Mouse (Mus musculus) common myeloid progenitor, adult 5-6 weeks (primary cell): ENCODE results near the gene Bcar3. TPM values are rescaled to one million over a fixed set of nuclear protein-coding genes. Genes with fewer than 3 reads are reported as not detected.

Experiments used
- ATAC-seq: replicated peaks from 2 replicates; pipeline ENCODE4 v1.8.0; 2016; ENCODE audit warnings: low read depth, mild to moderate bottlenecking, moderate TSS enrichment, inconsistent platforms; ENCODE audit not compliant: poor library complexity, severe bottlenecking
- total RNA-seq: library from RNA; stranded (forward); fragments of 200-1000, 187-1606 nt; gene quantifications from 2 replicates; pipeline ENCODE4 v1.2.3, GENCODE M21; 2017

Bcar3 gene
- total RNA-seq, 1 experiment from 2014 or later, result 1.0 TPM

DNA sequence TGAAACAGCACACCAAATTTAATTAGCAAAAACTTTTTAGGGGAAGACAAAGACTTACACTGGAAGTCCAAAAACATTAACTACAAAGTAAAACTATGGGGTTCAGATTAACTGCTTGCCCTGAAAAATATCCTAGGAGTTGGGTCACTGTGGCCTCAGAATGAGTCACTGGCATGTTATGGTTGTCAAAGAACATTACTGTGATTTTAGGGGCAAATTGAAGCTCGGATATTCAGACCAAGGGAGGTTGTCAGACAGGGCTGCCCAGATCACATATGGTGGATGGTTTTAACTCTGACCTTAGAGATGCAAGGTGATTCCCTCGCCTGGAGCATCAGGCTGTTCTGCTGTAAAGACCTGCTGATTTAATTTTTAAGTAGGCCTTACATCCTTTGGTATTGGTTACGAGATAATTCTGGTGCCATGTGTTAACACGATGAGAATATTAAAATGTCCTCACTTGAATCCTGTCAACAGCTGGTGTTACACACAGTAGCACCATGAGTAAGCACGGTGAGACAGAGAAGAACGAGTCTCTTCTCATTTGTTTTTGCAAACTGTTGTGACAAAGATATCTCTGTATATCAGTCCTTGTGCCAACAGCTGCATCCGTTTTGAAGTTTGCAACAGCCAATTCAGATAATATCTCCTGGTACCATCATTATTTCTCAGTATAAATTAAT lies 144.3 kb downstream of the Bcar3 start:
- ATAC-seq, result no peak

DNA sequence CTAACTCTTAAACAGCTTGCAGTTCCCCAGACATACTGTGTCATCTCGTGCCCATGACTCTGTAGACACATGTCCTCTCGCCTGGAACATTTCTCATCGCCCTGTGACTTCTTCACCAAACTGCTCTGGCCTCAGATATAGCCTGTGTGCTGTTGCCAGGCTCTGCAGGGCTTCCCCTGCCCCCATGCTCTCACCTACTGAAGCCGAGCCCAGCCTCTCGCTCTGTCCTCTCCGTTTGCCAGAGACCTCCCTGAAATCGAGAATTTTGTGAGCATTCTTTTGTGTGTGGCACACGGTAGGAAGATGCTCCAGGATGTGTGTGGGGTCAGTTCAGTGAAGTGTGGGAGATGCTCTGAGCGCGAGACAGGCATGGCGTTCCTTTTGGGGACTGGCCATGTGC lies 151.8 kb downstream of the Bcar3 start:
- no peak for ATAC-seq

DNA sequence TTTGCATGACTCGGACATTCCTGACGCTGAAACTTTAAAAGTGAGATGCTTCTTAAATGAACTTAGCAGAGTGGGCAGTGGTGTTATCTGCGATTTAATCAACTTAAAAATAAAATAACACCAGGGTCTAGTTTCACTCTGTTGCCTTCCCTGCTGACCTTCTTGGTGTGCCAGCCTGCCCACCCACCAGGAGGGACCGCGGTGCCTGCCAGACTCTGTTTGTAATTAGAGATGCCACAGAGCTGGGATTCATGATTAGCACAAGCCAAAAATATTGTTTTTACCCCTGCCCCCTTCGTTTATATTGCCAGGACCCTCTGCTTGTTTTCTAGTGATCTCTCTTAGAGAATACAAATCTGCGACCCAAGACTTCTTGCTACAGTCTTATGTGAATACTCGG lies 152.7 kb downstream of the Bcar3 start:
- no peak for ATAC-seq

DNA sequence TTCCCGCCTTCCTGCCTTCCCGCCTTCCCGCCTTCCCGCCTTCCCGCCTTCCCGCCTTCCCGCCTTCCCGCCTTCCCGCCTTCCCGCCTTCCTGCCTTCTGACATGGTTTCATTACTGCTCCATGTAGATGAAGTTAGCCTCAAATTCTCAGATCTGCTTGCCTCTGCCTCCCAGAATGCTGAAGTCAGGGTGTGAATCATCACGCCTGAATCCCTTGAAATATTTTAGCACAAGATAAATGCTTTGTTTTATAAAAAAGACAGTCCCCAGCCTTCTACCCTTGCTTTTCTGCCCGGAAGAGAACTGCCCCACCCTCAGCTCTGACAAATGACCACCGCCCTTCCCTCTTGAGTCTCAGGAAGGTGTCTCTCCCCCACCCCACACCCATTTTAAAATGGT lies 154.3 kb downstream of the Bcar3 start:
- no peak for ATAC-seq

DNA sequence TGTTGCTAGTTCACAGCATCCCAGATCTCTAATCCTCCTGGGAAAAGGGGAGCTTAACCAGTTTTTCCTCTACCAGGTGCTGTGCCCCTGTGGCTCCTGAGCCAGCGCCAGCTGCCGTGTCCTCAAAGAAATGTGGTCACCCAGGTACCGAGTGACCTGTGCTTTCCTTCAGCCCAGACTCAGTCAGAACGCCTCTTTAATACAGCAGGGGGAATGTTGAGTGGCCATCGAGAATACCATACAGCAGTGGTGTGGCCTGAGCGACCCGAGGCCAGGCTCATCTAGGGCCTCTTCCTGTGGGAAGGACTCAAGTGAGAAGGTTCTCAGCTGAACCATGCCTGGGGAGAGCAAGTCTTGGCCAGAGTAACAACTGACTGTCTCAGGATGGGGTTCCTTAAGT lies 156.1 kb downstream of the Bcar3 start:
- no peak for ATAC-seq

DNA sequence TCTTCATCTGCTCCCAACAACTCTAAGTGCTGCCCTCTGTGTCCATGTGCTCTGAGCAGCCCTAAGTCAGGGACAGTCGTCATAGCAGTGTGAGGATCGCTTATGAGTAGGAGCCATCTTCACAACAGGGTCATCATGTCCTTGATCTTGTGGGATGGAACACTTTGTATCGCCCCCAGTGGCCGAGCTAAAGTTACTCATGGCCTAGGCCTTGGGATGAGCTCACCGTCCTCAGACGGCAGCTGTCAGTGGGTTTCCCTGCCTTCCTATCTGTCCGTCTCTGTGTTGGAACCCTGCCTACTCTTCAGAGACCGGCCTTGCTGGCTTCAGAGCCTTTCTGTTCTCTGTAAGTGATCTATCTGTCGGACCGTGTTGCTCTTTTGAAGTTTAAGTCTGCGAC lies 159.9 kb downstream of the Bcar3 start:
- ATAC-seq, result no peak

DNA sequence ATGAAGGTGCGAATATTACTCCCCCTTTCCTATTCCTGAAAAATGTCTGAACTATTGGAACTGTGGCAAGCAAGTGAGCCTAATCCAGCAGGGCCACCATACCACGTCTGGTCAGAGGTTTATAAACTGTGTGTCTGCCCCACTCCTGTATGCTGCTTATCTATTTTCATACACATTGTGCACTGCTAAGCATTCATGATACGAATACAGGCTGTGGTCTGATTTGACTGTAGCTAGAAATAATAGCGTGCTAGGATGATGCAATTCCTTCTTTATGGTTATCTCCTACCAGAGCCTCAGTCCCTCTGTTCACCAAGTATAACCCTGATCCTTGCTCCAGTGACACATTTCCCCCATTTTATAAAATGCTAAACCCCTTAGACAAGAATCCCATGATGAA lies 162.2 kb downstream of the Bcar3 start:
- ATAC-seq, result peak; percentile 81

DNA sequence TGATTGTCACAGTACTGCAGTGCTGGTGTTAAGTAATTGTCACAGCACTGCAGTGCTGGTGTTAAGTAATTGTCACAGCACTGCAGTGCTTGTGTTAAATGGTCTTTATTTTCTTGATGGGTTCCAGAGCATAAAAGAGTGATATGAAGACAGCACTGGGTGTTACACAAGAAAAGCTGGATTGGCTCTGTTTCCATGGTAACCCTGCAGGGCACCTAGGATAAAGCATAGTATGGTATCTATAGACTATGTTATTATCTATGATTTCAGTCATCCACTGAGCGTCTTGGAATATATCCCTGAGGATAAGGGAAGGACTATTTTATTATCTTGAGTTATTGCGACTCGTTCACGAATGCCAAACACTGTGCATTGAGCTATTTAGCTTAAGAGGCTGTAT lies 162.9 kb downstream of the Bcar3 start:
- no peak for ATAC-seq

DNA sequence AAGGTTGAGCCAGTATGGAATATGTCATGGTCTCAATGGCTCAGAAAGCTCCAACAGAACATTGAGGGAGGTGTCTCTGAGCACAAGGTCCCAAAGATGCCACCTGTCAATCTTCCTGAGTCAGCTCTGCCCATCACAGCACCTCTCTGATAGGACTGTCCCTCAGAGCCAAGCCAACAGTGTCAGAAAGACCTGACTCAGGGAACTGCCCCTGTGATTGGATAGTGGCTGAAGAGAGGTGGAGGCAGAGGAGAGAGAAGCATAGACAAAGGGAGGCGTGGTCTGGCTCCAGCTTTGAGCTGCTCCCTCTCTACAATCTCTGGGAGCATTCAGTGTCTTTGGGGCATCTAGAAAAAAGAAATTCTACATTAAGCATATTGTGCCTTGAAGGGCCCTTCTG lies 163.8 kb downstream of the Bcar3 start:
- ATAC-seq, result no peak

DNA sequence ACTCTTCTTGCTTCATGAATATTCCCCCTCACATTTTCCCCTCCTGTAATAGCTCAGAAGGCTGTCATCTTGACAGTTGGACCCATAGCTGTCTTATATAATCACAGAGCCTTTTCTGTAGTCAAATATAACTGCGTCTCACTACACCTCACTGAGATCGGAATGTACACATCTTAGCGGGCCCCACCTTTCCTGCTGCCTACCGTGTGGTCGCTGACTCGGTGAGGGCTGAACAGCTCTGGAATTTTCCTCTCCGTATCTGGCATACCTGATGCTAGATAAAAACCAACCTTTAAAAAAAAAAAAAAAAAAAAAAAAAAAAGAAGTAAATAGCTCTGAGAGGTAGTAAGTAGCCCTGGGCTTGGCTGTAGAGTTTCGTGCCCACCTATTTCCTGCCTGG lies 164.8 kb downstream of the Bcar3 start:
- no peak for ATAC-seq

DNA sequence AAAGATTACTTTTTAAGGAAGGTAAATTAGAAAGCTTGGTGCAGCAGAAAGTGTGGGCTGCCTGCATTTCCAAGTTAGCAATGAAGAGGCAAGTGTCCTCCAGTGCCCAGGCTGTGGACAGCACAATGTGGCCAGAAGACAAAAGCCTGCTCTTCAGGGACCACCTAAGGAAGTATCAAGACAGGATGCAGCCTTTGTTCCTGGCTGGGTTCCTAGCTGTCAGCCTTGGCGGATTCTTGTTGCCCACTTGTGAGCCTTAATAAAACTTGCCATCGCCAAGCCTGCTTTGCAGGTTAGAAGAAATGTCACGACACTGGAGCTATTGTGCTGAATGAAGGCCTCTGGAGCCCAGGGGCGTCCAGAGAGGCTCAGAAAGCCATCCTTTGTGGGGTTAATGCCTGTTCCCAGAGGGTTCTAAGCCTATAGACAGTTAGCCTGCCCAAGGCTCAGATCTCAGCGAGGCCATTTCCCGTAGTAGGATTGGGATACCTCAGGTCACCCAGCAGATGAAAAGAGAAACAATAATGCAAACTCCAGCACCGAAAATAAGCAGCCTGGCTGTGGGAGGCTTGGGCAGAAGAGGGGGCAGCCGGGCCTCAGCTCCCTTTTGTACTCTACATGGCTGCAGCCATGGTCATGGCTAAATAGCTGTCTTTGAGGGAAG lies 167.0 kb downstream of the Bcar3 start:
- no peak for ATAC-seq

DNA sequence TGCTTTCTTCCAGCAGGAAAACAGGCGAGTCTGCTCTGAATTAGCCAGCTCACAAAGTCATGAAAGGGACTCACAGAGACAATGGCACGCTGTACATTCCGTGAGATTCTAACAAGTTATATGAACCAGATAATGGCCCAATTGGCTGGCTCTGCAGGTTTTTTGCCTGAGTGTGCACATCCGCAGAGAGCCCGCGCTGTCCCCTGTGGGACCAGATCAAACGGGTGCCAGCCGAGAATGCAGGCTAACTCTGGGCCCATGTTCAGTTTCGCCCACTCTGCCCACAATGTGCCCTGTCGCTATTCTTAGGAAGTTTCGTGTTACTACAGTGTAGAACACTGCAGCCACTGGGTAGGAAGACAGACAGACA lies 167.6 kb downstream of the Bcar3 start:
- ATAC-seq, result no peak

DNA sequence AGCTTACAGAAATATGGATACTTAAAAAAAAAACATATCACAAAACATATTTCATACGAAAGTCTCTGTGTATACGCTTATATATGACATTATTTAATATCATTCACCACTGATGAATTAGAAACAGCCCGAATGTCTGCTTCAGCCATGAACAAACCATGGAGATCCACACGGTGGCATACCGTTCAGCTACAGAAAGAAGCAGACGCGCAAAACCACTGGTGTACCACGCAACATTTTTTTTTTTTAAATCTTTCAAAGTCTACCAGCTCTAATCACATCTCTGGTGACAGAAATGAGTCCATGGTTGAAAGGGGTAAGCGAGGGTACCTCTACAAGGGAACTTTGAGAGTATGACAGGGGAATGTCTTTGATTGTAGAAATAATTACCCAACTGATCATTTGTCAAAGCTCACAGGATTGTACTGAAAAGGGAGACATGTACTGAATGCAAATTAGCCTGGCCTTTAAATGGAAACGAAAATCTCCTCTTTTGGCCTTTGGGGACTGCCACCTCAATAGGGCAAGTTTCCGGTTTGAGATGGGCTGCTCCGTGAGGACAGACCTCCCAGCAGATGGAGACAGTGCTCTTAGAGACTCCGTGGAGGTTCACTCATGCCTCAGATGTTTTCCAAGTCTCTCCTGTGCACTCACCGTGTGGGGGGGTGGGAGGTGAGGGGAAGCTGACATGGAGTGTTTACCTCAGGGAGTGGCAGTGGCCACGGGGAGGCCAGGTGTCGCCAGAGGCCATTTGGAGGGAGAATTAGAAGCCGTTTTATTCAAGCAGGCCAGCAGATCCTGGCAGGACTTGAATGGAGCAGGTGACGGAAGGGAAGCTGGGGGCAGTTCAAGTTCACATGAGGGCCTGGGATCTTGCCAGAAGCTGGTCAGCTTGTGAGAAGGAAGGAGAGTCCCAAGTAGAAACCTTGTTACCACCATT lies 168.3 kb downstream of the Bcar3 start:
- ATAC-seq, result no peak

DNA sequence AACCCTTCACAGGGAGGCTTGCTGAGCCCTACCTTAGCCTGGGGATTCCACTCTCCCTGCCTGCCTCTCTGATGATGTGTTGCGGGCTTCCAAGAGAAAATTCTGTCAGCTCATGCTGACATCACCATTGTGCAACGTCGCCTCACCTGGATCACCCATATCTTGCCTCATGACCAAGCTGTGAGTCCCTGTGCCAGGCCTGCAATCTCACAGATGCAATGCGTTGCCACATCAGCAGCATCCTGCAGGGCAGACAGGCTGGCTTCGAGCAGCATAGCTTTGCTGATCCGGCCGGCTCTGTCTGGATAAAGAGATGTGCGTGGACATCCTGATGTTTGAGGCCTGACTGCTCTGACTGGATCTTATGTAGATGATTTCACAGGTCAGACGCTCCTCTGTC lies 169.2 kb downstream of the Bcar3 start:
- ATAC-seq, result no peak

DNA sequence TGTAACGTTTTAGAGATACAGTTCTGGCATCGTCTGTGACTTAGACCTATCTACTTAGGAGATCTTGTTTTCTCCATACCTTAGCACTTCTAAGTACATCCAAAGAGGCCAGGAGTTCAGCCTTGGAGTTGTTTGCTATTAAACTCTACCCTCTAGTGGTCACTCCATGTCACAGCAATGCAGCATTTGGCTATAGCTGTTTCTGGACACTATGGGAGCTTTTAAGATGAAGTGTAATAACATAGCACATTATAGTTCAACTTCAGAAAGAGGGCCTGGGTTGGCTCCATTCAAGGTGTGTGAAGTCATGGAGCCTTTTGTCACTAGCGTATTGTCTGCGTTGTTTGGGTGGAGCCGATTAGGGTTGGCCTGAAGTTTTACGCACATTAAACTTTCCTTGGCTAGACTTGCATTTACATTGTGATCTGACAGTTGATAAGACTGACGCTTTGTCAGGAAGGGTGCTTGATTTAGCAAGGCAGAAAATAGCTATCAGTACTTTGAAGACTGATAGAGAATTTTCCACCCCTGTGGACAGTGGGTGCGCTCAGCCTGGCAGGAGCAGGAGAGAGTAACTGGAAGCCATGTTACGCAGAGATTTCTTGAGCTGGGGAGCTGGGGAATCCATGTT lies 172.3 kb downstream of the Bcar3 start:
- ATAC-seq, result peak; percentile 79

DNA sequence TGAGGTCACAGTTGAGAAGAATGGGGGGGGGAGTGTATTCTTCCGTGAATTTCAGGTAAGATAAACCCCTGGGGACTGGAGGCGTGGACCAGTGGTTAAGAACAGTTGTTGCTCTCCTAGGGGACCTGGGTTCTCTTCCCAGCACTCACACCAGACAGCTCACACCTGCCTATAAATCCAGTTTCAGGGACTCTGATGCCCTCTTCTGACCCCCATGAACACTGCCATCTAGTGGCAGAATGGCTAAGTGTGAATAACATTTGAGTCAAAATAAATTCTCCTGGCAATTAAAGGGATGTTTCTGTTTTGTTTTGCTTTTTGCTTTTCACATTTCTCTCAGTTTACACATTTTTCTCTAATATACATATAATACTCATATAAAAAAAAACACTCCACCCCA lies 174.0 kb downstream of the Bcar3 start:
- peak; percentile 69; the same call in 1 of the 2 replicates for ATAC-seq

DNA sequence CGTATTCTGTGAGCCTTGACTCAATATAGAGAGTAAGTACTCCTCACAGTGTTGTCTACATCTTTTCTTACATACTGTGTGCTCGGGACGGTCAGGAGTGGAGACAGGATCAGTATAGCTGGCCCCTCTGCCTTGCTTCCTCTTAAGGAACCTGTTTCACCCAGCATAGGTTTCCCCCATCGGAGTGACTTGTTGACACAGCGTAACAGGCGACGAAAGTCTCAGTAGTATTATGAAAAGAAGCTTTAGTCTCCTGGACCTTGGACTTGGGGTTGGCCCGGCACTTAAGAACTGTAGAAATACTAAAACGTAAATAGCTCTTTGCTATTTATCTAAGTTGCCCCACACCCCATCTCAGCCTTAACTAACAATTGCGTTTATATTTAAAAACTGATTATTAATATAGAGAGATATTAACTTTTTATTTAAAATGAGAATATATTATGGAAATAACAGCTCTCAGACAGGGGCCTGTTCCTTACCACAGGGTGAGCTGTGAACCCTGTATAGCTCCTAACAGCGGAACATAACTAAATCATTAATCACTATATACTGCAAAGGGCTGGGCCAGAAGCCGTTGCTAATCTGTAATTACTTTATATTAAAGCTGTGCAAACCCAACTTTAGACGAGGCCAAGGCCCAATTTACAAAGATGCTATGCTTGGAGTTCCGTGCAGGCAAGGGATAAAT lies 176.5 kb downstream of the Bcar3 start:
- no peak for ATAC-seq

DNA sequence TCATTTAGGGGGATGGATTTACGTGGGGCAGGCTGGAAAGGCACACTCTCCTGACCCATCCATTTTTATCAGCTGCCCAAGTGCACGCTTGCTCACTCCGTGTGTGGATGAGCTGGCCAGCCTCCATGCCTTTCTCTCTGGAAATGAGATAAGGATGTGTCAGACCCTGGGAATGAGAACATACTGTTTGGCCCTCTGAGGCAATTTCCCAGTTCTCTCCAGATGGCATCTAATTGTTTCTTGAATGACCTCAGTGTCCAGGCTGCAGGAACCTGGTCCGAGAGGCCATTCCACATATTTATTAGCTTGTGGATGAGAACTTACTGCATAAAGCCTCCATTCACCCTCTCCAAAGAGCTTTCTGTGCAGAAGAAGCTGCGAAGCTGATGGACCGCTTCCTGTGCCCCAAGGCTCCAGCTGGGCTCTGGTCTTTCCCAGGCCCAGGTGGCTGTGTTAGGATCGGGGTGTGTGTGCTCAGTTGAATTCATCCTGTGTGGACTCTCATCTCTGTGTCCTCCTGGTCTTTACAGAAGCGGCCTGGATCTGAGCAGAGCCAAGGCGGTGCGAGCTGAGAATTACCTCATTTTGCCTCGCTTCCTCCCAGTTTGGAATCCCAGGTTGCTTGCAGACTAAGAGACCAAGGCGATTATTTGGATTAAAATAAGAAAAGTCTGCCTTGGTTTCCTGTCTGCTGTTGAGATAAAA lies 177.2 kb downstream of the Bcar3 start:
- no peak for ATAC-seq

DNA sequence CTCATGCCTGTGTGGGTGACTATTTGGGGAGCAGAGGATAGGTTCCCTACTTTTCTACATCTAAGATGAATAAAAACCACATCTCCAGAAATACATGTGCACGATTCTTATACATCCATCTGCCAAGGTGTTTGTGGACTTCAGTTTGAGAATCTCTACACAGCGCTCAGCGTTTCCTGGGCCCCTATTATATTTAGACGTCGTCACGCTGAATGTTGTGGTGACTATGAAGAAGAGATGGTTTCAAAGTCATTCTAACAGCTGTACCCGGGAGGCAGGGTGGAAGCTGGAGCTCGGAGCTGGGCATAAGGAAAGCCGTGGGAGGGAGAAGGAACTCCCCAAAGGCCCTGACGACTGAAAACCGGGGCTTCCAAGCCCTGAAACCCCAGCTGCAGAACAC lies 178.5 kb downstream of the Bcar3 start:
- ATAC-seq, result no peak
